Mouse (Mus musculus) forebrain, embryonic 11.5 days (tissue): ENCODE measurements around the gene Ubap2. TPM values are rescaled to one million over a fixed set of nuclear protein-coding genes. Genes with fewer than 3 reads are reported as not detected.

ENCODE experiments used
- ATAC-seq: fragments of 200-750 bp; cut with Nextera tagmentation; replicated peaks from 2 replicates; pipeline ENCODE4 v1.8.0; 2017; ENCODE audit warnings: moderate TSS enrichment; ENCODE audit not compliant: low FRiP score
- DNase-seq: peaks from one replicate; pipeline ENCODE4 v3.0.0-alpha.2; 2017; ENCODE audit warnings: low spot score
- H3K27ac ChIP-seq: fragments of 300-500 bp; sonication (generic); 2 replicates; pipeline ENCODE4 v1.5.1; 2014; ENCODE audit warnings: low read depth, low read length
- H3K27me3 ChIP-seq: fragments of 300-500 bp; sonication (generic); 2 replicates; pipeline ENCODE4 v1.6.1; 2014; ENCODE audit warnings: mild to moderate bottlenecking, low read length, mixed read lengths; ENCODE audit not compliant: control insufficient read depth, insufficient read depth
- H3K36me3 ChIP-seq: fragments of 300-500 bp; sonication (generic); 2 replicates; pipeline ENCODE4 v1.6.1; 2014; ENCODE audit warnings: mild to moderate bottlenecking, low read length, moderate library complexity, mixed read lengths; ENCODE audit not compliant: control insufficient read depth, insufficient read depth
- H3K4me1 ChIP-seq: fragments of 300-500 bp; sonication (generic); replicated peaks from 2 replicates; pipeline ENCODE4 v1.6.1; 2014; ENCODE audit warnings: low read length, mixed read lengths; ENCODE audit not compliant: control insufficient read depth, insufficient read depth
- H3K4me2 ChIP-seq: fragments of 300-500 bp; sonication (generic); 2 replicates; pipeline ENCODE4 v1.6.1; 2014; ENCODE audit warnings: low read depth, mild to moderate bottlenecking, low read length, moderate library complexity, mixed read lengths; ENCODE audit not compliant: severe bottlenecking
- H3K4me3 ChIP-seq: fragments of 300-500 bp; sonication (generic); 2 replicates; pipeline ENCODE4 v1.5.1; 2014; ENCODE audit warnings: low read depth, low read length
- H3K9ac ChIP-seq: fragments of 300-500 bp; sonication (generic); 2 replicates; pipeline ENCODE4 v1.6.1; 2014; ENCODE audit warnings: low read length
- H3K9me3 ChIP-seq: fragments of 300-500 bp; sonication (generic); 2 replicates; pipeline ENCODE4 v1.6.1; 2016; ENCODE audit warnings: low read length, mixed read lengths; ENCODE audit not compliant: control insufficient read depth
- WGBS: fragments of 180-500 bp; shearing (Covaris S2); extraction: QIAGEN DNeasy Blood & Tissue Kit; methylation state at CpG from one replicate; pipeline ENCODE4 v1.1.7; 2014; 5-methylcytosine and 5-hydroxymethylcytosine counted together
- polyA plus RNA-seq: library from polyadenylated mRNA; unstranded; fragments of >200 nt; fragmentation: Nextera tagmentation; extraction: Ambion mirVana; gene quantifications from 2 replicates; pipeline ENCODE4 v1.2.1, GENCODE M21; 2014

Ubap2 gene
- polyA plus RNA-seq, 1 experiment from 2014 or later, result 97.3 TPM

DNA sequence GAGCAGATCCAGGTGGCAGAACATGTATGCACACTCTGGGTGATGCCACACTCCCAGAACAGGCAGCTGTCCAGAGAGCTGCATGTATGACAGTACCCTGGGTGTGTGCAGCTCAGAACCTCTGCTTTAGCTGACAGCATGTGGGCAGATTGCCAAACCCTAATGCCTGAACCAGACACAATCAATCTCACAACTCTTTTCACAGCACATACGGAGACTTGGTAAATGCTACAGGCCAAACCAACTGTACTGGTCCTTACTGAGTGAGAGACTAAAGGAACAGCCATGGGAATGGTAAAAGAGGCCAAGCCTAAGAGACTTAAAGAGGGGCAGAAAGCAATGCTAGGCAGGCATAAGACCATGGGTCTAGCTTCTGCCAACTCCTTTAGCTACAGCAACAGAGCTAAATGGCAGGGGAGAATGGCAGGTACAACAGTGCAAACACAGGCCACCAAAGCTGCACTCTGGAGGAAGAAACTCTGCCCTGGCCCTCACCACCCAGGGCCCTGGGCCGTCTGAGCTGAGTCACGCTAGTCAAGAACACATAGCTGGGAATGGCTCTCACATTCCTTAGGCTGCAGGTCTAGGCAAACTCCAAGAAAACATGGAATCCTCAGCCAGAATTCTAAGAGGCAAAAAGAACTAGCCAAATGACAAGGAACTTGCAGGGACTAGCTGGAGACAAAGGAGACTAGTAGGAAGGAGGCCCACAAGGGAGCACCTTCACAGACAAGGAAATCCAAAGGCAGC is 77.9 kb downstream of the Ubap2 start:
- Histone ChIP-seq H3K9me3 (no peaks in the 10 kb centered on the region), H3K4me1 (no peaks in the 10 kb centered on the region), H3K36me3 (peaks cover 24% of the 10 kb centered on the region), H3K27ac (no peak overlapping the region), H3K27me3 (no peaks in the 10 kb centered on the region), H3K4me2 (no peak overlapping the region), H3K4me3 (no peak overlapping the region), H3K9ac (no peak overlapping the region)
- no peak for DNase-seq
- 87% methylated on average over 3 of the region's 3 CpGs for WGBS
- ATAC-seq, result no peak

- no peak for DNase-seq
- Histone ChIP-seq H3K4me2 (no peak overlapping the region), H3K36me3 (peaks cover 22% of the 10 kb centered on the region), H3K9me3 (no peaks in the 10 kb centered on the region), H3K4me1 (no peaks in the 10 kb centered on the region), H3K4me3 (no peak overlapping the region), H3K9ac (no peak overlapping the region), H3K27me3 (no peaks in the 10 kb centered on the region), H3K27ac (no peak overlapping the region)
- ATAC-seq, result no peak
- 91% methylated on average over 15 of the region's 15 CpGs for WGBS
Measured at GRCm38 (mm10) chr4:41195328-41195727, 79.6 kb downstream of the Ubap2 start.

- no peaks in the 10 kb centered on the region for H3K9me3 ChIP-seq
- H3K27ac ChIP-seq, result no peak overlapping the region
- DNase-seq (no peak), ATAC-seq (no peak)
- WGBS, result 75% methylated on average over 14 of the region's 14 CpGs
- no peak overlapping the region for H3K4me2 ChIP-seq
- no peak overlapping the region for H3K4me3 ChIP-seq
- no peaks in the 10 kb centered on the region for H3K27me3 ChIP-seq
- no peaks in the 10 kb centered on the region for H3K4me1 ChIP-seq
- no peak overlapping the region for H3K9ac ChIP-seq
- H3K36me3 ChIP-seq, result peaks cover 14% of the 10 kb centered on the region
Measured at GRCm38 (mm10) chr4:41192544-41193512, 82.1 kb downstream of the Ubap2 start.

GRCm38 (mm10) chr4:41189809-41190208 is 85.1 kb downstream of the Ubap2 start:
- H3K27me3 ChIP-seq, result no peaks in the 10 kb centered on the region
- no peaks in the 10 kb centered on the region for H3K4me1 ChIP-seq
- no peak overlapping the region for H3K9ac ChIP-seq
- no peak for DNase-seq
- H3K4me3 ChIP-seq, result no peak overlapping the region
- no peak overlapping the region for H3K4me2 ChIP-seq
- no peak overlapping the region for H3K27ac ChIP-seq
- 92% methylated on average over 2 of the region's 2 CpGs for WGBS
- peaks cover 5% of the 10 kb centered on the region; the same call in 1 of the 2 replicates for H3K36me3 ChIP-seq
- H3K9me3 ChIP-seq, result no peaks in the 10 kb centered on the region
- ATAC-seq, result no peak

DNA sequence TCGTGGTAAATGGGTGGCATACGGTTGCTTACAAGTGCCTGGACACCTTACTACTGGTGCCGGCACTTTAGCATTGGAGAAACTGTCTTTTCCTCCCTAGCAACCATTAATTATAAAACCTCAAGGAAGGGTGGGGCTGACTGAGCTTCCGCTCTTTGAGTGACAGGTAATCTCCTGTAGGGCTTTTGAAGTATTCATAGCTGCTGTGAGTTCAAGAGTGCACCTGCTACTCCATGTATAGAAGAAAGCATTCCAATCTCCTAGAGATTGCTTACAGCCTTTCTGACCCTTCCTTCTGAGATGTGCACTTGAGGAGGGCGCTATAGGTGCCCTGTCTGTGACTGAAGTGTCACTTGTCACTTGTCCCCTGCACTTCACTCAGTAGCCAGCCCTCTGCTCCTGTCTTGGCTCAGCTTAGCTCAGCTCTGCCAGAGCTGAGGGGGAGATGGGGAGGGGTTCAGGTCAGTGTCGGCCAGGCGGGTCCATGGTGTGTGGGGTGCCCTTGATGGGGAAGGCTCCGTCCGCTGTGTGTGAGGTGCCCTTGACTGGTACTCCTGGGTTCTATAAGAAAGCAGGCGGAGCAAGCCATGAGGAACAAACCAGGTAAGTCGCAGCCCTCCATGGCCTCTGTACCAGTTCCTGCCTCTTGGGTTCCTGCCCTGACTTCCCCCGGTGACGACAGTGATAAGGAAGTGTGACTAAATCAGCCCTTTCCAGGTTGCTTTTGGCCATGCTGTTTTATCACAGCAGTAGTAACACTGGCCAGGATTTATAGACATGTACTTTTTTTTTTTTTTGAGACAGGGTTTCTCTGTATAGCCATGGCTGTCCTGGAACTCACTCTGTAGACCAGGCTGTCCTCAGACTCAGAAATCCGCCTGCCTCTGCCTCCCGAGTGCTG is 94.9 kb downstream of the Ubap2 start:
- Histone ChIP-seq H3K27me3 (no peaks in the 10 kb centered on the region), H3K36me3 (no peaks in the 10 kb centered on the region; the same call in 1 of the 2 replicates)
- ATAC-seq, result no peak

DNA sequence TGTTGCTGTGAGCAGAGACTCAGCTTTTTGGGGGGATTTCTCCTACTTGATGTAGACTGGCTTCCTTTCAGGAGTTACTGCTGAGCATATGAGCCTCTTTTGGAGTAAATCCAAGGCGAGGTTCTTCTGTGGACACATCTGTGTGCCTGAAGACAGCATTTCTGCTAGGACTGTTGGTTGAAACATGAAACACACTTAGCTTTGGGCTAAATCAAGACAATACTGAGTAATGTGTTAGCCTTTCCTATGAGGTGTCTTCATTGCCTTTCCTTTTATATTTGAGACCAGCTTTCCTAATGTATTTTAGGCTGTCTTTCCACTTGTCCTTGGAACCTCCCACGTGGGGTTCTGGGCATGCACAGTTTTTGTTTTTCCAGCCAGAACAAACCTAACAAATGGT is 100.3 kb downstream of the Ubap2 start:
- WGBS, result 81% methylated on average over 2 of the region's 2 CpGs
- Histone ChIP-seq H3K27me3 (no peaks in the 10 kb centered on the region), H3K4me2 (no peak overlapping the region), H3K36me3 (no peaks in the 10 kb centered on the region; the same call in 1 of the 2 replicates), H3K9ac (no peak overlapping the region), H3K27ac (no peak overlapping the region), H3K9me3 (no peaks in the 10 kb centered on the region), H3K4me3 (no peak overlapping the region), H3K4me1 (no peaks in the 10 kb centered on the region)
- ATAC-seq (no peak), DNase-seq (no peak)

More for the DNA sequence above, 94.9 kb downstream of the Ubap2 start:
- no peak overlapping the region for H3K4me3 ChIP-seq
- no peaks in the 10 kb centered on the region for H3K4me1 ChIP-seq
- H3K27ac ChIP-seq, result no peak overlapping the region
- 90% methylated on average over 15 of the region's 15 CpGs for WGBS
- H3K9ac ChIP-seq, result no peak overlapping the region
- H3K4me2 ChIP-seq, result no peak overlapping the region
- DNase-seq, result no peak
- H3K9me3 ChIP-seq, result no peaks in the 10 kb centered on the region

DNA sequence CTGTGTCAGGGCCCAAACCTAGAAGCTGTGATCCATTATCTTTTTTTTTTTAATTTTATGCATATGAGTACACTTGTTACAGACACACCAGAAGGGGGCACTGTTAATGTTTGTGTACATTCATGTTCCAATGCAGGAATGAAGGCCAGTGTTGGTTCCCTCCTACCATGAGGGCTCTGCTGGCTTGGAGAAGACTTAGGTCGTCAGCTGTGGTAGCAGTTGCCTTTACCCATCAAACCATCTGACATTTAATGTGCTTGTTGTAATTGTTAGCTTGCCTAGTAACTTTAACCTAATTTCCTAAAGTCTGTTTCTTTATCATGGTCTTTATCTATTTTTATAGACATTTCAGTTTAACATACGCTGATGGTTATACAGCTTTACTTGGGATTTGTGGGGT is 104.0 kb downstream of the Ubap2 start:
- H3K4me1 ChIP-seq, result no peaks in the 10 kb centered on the region
- no peak for ATAC-seq
- no peak overlapping the region for H3K9ac ChIP-seq
- H3K27ac ChIP-seq, result no peak overlapping the region
- H3K4me2 ChIP-seq, result no peak overlapping the region
- WGBS, result 90% methylated on average over 2 of the region's 2 CpGs
- H3K4me3 ChIP-seq, result no peak overlapping the region
- H3K9me3 ChIP-seq, result no peaks in the 10 kb centered on the region
- no peak for DNase-seq
- H3K36me3 ChIP-seq, result no peaks in the 10 kb centered on the region; the same call in 1 of the 2 replicates
- H3K27me3 ChIP-seq, result no peaks in the 10 kb centered on the region
